Mouse (Mus musculus) neural tube, embryonic 11.5 days (tissue): ENCODE measurements at regions not wholly inside any gene's neighbourhood (a gene's known extent, or its start where the extent isn't known, plus 50 kb on each side); places are given as distances from the start of the nearest gene placed in this dataset.

Experiments used
- ATAC-seq: fragments of 200-750 bp; cut with Nextera tagmentation; 2 replicates; pipeline ENCODE4 v1.8.0; 2017; ENCODE audit warnings: moderate number of reproducible peaks, mild to moderate bottlenecking, moderate TSS enrichment, moderate library complexity; ENCODE audit not compliant: insufficient read depth, low FRiP score, low TSS enrichment
- DNase-seq: peaks from one replicate; pipeline ENCODE4 v3.0.0-alpha.2; 2015; ENCODE audit warnings: low spot score
- H3K27ac ChIP-seq: fragments of 300-500 bp; sonication (generic); 2 replicates; pipeline ENCODE4 v1.5.1; 2014; ENCODE audit warnings: low read depth, mild to moderate bottlenecking, low read length
- H3K27me3 ChIP-seq: fragments of 300-500 bp; sonication (generic); 2 replicates; pipeline ENCODE4 v1.6.1; 2014; ENCODE audit warnings: mild to moderate bottlenecking, low read length, mixed read lengths; ENCODE audit not compliant: control insufficient read depth, insufficient read depth
- H3K36me3 ChIP-seq: fragments of 300-500 bp; sonication (generic); 2 replicates; pipeline ENCODE4 v1.6.1; 2014; ENCODE audit warnings: mild to moderate bottlenecking, low read length, moderate library complexity, mixed read lengths; ENCODE audit not compliant: control insufficient read depth, insufficient read depth
- H3K4me1 ChIP-seq: fragments of 300-500 bp; sonication (generic); 2 replicates; pipeline ENCODE4 v1.6.1; 2014; ENCODE audit warnings: low read length, mixed read lengths; ENCODE audit not compliant: control insufficient read depth, insufficient read depth
- H3K4me2 ChIP-seq: fragments of 300-500 bp; sonication (generic); 2 replicates; pipeline ENCODE4 v1.6.1; 2014; ENCODE audit warnings: low read depth, mild to moderate bottlenecking, moderate library complexity
- H3K4me3 ChIP-seq: fragments of 300-500 bp; sonication (generic); 2 replicates; pipeline ENCODE4 v1.5.1; 2014; ENCODE audit warnings: low read depth, low read length
- H3K9ac ChIP-seq: fragments of 300-500 bp; sonication (generic); 2 replicates; pipeline ENCODE4 v1.6.1; 2014; ENCODE audit warnings: mild to moderate bottlenecking, low read length
- H3K9me3 ChIP-seq: fragments of 300-500 bp; sonication (generic); 2 replicates; pipeline ENCODE4 v1.6.1; 2016; ENCODE audit warnings: low read length; ENCODE audit not compliant: control insufficient read depth
- WGBS: fragments of 180-500 bp; shearing (Covaris S2); extraction: QIAGEN DNeasy Blood & Tissue Kit; methylation state at CpG from one replicate; pipeline ENCODE4 v1.1.7; 2014; 5-methylcytosine and 5-hydroxymethylcytosine counted together

DNA sequence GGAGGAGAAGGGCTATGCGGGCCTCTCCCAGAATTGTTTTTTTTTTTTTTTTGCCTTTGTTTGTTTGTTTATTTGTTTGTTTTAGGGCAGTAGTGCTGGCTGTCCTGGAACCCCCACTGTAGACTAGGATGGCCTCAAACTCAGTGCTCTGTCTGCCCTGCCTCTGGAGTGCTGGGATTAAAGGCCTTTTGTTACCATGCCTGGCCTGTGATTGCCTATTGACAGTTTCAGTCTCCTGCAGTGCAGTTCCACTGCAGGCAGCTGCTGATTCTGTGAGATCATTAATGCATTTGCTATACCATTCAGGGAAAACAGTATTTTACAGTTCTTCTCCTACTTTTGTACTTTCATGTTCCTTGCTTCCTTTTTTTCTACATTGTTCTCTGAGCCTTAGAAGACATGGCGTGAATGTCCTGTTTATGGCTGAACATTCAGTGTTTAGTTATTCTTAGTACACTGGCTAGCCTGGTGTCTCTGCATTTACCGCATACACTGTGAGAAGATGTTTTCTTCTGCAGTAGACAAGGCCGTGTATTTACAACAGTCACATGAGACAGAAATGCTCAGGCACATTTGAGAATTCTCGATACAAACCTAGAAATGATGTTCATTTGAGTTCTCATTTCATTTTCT, 434.0 kb downstream of the Serpinb8 start:
- ATAC-seq: peak; percentile 73
- H3K4me3 ChIP-seq: no peak overlapping the region
- no peaks in the 10 kb centered on the region for H3K9me3 ChIP-seq
- WGBS: 60% methylated on average over 5 of the region's 5 CpGs
- H3K27me3 ChIP-seq: no peaks in the 10 kb centered on the region
- no peak overlapping the region for H3K27ac ChIP-seq
- no peak overlapping the region for H3K4me2 ChIP-seq
- DNase-seq: no peak
- H3K9ac ChIP-seq: no peak overlapping the region
- no peaks in the 10 kb centered on the region for H3K36me3 ChIP-seq
- H3K4me1 ChIP-seq: no peaks in the 10 kb centered on the region

DNA sequence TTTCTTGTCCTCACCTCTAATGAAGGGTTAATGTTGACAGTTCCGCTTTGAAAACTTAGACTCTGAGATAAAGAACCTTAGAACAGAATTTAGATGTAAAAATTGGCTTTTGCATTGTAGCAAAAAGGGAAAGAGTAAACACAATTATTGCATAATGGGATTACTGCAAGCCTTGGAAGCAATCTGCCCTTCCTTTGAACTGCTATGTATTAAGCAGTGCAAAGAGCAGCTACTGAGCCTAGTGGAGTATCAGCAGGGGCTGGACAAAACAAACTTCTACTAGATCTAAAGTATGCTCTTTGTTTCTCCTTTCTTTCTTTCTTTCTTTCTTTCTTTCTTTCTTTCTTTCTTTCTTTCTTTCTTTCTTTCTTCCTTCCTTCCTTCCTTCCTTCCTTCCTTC, 434.9 kb downstream of the Serpinb8 start:
- no peak for ATAC-seq
- no peaks in the 10 kb centered on the region for H3K27me3 ChIP-seq
- DNase-seq: no peak
- no peak overlapping the region for H3K4me2 ChIP-seq
- H3K4me3 ChIP-seq: no peak overlapping the region
- WGBS: 80% methylated on average over 1 of the region's 1 CpGs
- H3K9ac ChIP-seq: no peak overlapping the region
- no peaks in the 10 kb centered on the region for H3K4me1 ChIP-seq
- H3K9me3 ChIP-seq: no peaks in the 10 kb centered on the region
- H3K36me3 ChIP-seq: no peaks in the 10 kb centered on the region
- no peak overlapping the region for H3K27ac ChIP-seq

DNA sequence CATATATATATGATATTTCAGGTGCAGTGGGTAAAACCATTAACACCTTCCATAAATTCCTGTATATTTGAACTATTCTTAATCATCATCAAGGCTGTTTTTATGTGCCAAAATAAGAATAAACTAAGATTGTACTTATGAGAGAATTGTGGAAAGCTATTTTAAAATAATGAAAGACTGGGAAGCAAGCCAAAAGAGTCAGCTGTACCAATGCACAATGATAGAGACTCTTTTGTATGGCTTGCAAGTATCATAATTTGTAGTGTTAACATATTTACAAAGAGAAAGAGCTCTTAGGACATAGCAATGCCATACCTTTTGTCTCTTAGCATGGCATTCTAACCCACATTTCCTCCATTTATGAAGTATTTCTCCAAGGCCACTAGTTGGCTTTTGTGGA, 436.7 kb downstream of the Serpinb8 start:
- no peaks in the 10 kb centered on the region for H3K27me3 ChIP-seq
- no peak for ATAC-seq
- H3K36me3 ChIP-seq: no peaks in the 10 kb centered on the region
- H3K4me1 ChIP-seq: no peaks in the 10 kb centered on the region
- no peak overlapping the region for H3K4me2 ChIP-seq
- no peak overlapping the region for H3K27ac ChIP-seq
- no peak for DNase-seq
- H3K9ac ChIP-seq: no peak overlapping the region
- H3K4me3 ChIP-seq: no peak overlapping the region
- H3K9me3 ChIP-seq: no peaks in the 10 kb centered on the region

DNA sequence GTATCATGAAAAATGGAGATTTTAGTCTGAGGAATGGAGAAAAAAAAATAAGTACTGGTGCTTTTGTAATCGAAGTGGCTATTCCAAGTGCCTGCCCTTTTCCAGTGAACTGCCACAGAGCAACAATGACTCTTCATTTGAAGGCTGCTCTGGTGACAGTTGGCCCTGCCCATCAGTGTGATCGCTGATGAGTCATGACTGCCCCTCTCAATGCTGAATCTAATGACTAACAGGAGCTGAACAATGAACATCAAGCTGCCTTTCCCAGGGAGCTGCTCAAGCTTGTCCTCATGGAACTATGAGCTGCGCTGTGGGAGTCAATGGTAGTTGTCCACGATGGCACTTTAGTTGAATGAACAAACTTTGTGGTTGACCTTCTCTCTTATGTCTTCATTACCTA, 456.4 kb downstream of the Serpinb8 start:
- ATAC-seq (no peak), DNase-seq (no peak)
- Histone ChIP-seq H3K36me3 (no peaks in the 10 kb centered on the region), H3K9ac (no peak overlapping the region), H3K4me3 (no peak overlapping the region), H3K4me1 (no peaks in the 10 kb centered on the region), H3K27me3 (no peaks in the 10 kb centered on the region), H3K27ac (no peak overlapping the region), H3K4me2 (no peak overlapping the region), H3K9me3 (no peaks in the 10 kb centered on the region)
- WGBS: 85% methylated on average over 4 of the region's 4 CpGs

DNA sequence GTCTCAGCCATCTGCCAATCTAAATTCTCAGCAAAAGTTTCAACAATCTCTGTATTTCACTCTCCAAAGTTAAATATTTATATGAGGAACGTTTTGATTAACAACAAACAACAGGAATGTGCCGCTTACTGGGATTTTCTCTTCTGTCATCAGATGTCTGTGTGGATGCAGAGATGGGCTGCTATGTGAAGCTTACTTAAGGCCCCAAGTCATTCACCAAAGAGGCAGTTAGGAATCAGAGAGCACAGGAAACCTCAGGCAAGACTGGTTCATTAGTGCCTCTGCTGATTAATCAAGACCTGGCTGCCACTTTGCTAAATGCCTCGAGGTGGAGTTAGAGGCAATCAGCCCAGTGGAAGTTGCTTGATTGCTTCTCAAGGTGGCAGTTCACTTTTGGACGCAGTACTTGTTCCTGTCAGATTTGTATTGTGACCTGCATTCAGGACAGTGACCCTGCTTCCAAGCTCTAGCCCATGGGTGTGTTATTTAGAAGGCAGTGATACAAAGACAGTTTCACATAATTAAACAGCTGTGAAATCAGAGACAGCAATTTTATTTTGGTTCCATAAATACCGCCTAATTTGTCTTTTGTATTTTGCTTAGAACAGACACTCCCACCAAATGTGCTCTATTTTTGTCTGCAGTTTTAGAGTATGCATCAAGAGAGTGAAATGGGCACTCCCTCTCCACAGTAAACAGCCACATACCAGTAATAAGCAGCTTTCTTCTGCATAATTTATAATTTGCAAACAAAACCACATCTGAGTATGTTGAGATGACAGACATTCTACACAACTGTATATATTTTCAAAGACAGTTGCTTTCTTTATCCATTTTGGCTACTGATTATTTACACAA, 457.3 kb downstream of the Serpinb8 start:
- no peak overlapping the region for H3K27ac ChIP-seq
- H3K4me1 ChIP-seq: no peaks in the 10 kb centered on the region
- no peaks in the 10 kb centered on the region for H3K27me3 ChIP-seq
- H3K4me3 ChIP-seq: no peak overlapping the region
- 60% methylated on average over 5 of the region's 5 CpGs for WGBS
- no peak overlapping the region for H3K4me2 ChIP-seq
- ATAC-seq (no peak), DNase-seq (no peak)
- H3K9me3 ChIP-seq: no peaks in the 10 kb centered on the region
- H3K36me3 ChIP-seq: no peaks in the 10 kb centered on the region
- H3K9ac ChIP-seq: no peak overlapping the region

DNA sequence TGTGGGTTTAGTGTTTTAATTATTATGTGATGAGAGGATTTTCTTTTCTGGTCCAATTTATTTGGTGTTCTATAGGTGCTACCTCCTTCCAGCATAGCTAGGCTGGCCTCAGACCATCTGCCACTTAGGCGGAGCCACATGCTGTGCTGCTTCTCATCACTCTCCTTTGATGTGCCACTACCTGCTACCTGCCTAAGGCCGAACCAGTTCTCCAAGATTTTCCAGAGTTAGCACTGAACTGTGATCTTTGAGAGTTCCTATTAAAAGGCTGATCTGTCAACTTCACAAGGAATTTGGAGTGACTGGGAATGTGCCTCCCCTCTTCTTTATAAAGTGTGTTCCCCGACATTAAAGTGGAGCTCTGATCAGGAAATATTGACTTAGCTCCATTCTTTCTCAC, 504.8 kb downstream of the Serpinb8 start:
- Histone ChIP-seq H3K27ac (no peak overlapping the region), H3K27me3 (no peaks in the 10 kb centered on the region), H3K4me1 (no peaks in the 10 kb centered on the region), H3K4me2 (no peak overlapping the region), H3K36me3 (no peaks in the 10 kb centered on the region), H3K9ac (no peak overlapping the region), H3K4me3 (no peak overlapping the region), H3K9me3 (no peaks in the 10 kb centered on the region)
- DNase-seq (no peak), ATAC-seq (no peak)
- 77% methylated on average over 3 of the region's 3 CpGs for WGBS

DNA sequence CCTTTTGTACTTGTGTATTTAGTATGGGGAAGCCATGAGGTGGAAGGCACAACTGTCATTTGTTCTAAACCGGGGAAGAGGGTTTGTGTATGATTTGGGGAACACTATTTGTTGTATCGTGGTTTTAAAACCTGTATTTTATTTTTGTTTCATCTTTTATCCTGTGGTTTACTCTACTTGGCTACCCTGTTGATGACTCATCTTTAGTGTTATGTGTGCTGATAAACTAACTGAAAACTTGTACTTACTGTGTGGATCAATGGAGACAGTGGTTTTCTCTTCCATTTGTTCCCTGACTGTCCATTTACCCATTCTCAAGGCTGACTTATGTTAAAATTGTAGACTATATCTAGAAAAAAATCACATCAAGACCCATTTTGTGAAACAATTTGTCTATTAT, 512.8 kb downstream of the Serpinb8 start:
- WGBS: 93% methylated on average over 2 of the region's 2 CpGs
- ATAC-seq: no peak
- H3K9ac ChIP-seq: no peak overlapping the region
- H3K36me3 ChIP-seq: no peaks in the 10 kb centered on the region
- no peak for DNase-seq
- no peak overlapping the region for H3K27ac ChIP-seq
- no peaks in the 10 kb centered on the region for H3K27me3 ChIP-seq
- H3K4me2 ChIP-seq: no peak overlapping the region
- no peaks in the 10 kb centered on the region for H3K4me1 ChIP-seq
- no peak overlapping the region for H3K4me3 ChIP-seq
- H3K9me3 ChIP-seq: no peaks in the 10 kb centered on the region

DNA sequence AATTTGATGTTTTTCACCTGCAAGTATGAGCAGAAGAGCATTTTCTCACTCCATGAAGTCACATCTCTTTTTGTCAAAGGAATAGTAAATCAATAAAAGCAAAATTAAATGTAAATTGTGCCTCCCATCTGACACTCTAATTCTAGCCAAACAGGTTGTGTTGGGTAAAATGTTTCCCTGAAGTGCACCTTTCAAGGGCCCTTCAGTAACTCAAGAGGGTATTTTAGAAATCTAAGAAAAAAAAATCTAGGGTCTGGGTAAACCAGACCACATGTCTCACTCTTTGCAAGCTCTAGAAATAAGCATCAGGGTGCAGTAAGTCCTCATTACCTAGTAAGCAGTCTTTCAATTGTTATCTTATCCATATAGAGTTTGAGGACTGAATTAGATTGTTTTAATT, 521.2 kb downstream of the Serpinb8 start:
- Histone ChIP-seq H3K9me3 (no peaks in the 10 kb centered on the region), H3K27ac (no peak overlapping the region), H3K27me3 (no peaks in the 10 kb centered on the region), H3K4me2 (no peak overlapping the region), H3K36me3 (no peaks in the 10 kb centered on the region), H3K4me3 (no peak overlapping the region), H3K4me1 (no peaks in the 10 kb centered on the region), H3K9ac (no peak overlapping the region)
- ATAC-seq (no peak), DNase-seq (no peak)

DNA sequence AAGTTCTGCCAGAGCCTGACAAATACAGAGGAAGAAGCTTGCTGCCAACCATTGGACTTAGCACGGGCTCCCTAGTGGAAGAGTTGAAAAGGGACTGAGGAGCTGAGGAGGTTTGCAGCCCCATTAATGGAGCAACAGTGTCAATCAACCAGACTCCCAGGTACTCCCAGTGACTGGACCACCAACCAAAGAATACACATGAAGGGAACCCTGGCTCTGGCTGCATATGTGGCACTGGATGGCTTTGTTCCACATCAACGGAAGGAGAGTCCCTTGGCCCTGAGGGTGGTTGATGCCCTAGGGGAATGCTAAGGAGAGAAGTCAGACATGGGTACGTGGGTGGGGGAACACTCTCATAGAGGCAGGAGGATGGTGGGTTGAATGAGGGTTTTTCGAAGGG, 537.6 kb downstream of the Serpinb8 start:
- Histone ChIP-seq H3K4me1 (no peaks in the 10 kb centered on the region), H3K4me3 (no peak overlapping the region), H3K9ac (no peak overlapping the region), H3K9me3 (no peaks in the 10 kb centered on the region), H3K36me3 (no peaks in the 10 kb centered on the region), H3K27me3 (no peaks in the 10 kb centered on the region), H3K27ac (no peak overlapping the region), H3K4me2 (no peak overlapping the region)
- no peak for ATAC-seq
- DNase-seq: no peak
- WGBS: 84% methylated on average over 4 of the region's 4 CpGs
